ENCODE assay signal across 8 mouse cellular contexts in the genomic region with DNA sequence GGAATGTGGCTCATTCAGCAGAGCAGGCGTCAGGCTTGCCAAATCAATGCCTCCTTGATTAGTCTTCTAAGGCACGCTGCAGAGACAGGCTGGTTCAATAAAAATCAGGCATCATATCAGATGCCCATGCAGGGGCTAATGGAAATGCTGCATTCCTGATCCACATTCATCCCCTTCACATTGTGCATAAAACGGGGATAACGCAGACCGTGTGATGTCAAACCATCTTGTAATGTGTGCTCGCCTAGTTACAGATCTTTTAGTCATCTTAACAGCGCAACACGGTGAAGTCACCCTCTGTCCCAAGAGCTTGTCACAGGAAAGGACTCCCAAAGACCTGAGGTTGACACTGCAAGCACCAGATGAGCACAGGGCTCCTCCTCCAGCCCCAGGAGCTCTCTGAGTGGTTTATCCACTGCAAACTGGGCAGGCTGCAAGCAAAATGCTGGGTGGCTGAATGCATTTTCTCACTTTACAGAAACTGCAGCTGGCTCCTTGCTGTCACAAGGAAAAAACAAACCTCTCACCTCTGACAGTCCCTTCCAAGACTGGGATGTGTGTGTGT. TPM values are rescaled to one million over a fixed set of nuclear protein-coding genes. Genes with fewer than 3 reads are reported as not detected.
DNase-seq lines count a peak whose midpoint lies in the region; ATAC-seq and TF ChIP-seq lines count a peak whose summit lies in the region.

No protein-coding gene starts in this region.

- ATAC-seq in midbrain, postnatal 0 days (ENCODE audit: low FRiP score): no peak

- peak overlapping the region; percentile 82 for H3K4me2 ChIP-seq in midbrain, postnatal 0 days (ENCODE audit: low read depth, low read length, poor library complexity, severe bottlenecking)

- peak; percentile 5 for DNase-seq in gastrocnemius, adult 18-20 months (ENCODE audit: low spot score)
- DNase-seq in gastrocnemius, postnatal 10 days: no peak
- peak; percentile 21 for DNase-seq in T-cell, adult 2 months (ENCODE audit: low spot score)
- no peak for DNase-seq in forebrain, embryonic 10.5 days (ENCODE audit: extremely low spot score, low spot score)
- no peak for DNase-seq in limb, embryonic 10.5 days (ENCODE audit: low spot score)
- DNase-seq in midbrain, postnatal 0 days (ENCODE audit: low spot score): no peak
- DNase-seq in cerebellum, postnatal 36 days: no peak
- no peak for DNase-seq in spleen, adult 18-20 months

- TF ChIP-seq CTCF in midbrain, postnatal 0 days (IDR thresholded peaks at IDR 0.05): no peak

- H3K36me3 ChIP-seq in forebrain, embryonic 10.5 days (replicated peaks): no peaks in the 10 kb centered on the region
- H3K36me3 ChIP-seq in limb, embryonic 10.5 days: no peaks in the 10 kb centered on the region; the same call in 1 of the 2 replicates
- H3K36me3 ChIP-seq in midbrain, postnatal 0 days (ENCODE audit: insufficient read depth, low read length): no peaks in the 10 kb centered on the region

- H3K27ac ChIP-seq in forebrain, embryonic 10.5 days: peak overlapping the region; percentile 97
- no peak overlapping the region for H3K27ac ChIP-seq in limb, embryonic 10.5 days
- H3K27ac ChIP-seq in midbrain, postnatal 0 days (ENCODE audit: low read depth, low read length): no peak overlapping the region

- H3K27me3 ChIP-seq in forebrain, embryonic 10.5 days (ENCODE audit: poor library complexity, severe bottlenecking): peaks cover 10% of the 10 kb centered on the region; the same call in 1 of the 2 replicates
- H3K27me3 ChIP-seq in limb, embryonic 10.5 days (ENCODE audit: low read depth, poor library complexity, severe bottlenecking): no peaks in the 10 kb centered on the region
- H3K27me3 ChIP-seq in midbrain, postnatal 0 days (ENCODE audit: insufficient read depth, low read length): no peaks in the 10 kb centered on the region

- no peaks in the 10 kb centered on the region for H3K9me3 ChIP-seq in forebrain, embryonic 10.5 days
- H3K9me3 ChIP-seq in limb, embryonic 10.5 days (replicated peaks): no peaks in the 10 kb centered on the region
- no peaks in the 10 kb centered on the region for H3K9me3 ChIP-seq in midbrain, postnatal 0 days (ENCODE audit: low read length)

- H3K4me1 ChIP-seq in forebrain, embryonic 10.5 days: peaks cover 67% of the 10 kb centered on the region
- H3K4me1 ChIP-seq in limb, embryonic 10.5 days: peaks cover 31% of the 10 kb centered on the region
- peaks cover 4% of the 10 kb centered on the region; the same call in 1 of the 2 replicates for H3K4me1 ChIP-seq in midbrain, postnatal 0 days (ENCODE audit: insufficient read depth, low read length)

- no peak overlapping the region for H3K9ac ChIP-seq in midbrain, postnatal 0 days (replicated peaks; ENCODE audit: low read length, poor library complexity, severe bottlenecking)

- H3K4me3 ChIP-seq in forebrain, embryonic 10.5 days: peak overlapping the region; percentile 88
- peak overlapping the region; percentile 85 for H3K4me3 ChIP-seq in limb, embryonic 10.5 days
- peak overlapping the region; percentile 5; the same call in 1 of the 2 replicates for H3K4me3 ChIP-seq in midbrain, postnatal 0 days (ENCODE audit: low read depth, low read length)

- 31% methylated on average over 8 of the region's 8 CpGs for WGBS in forebrain, embryonic 10.5 days
- 36% methylated on average over 8 of the region's 8 CpGs for WGBS in limb, embryonic 10.5 days
- 18% methylated on average over 8 of the region's 8 CpGs for WGBS in midbrain, postnatal 0 days

RNA-seq across cellular contexts. Expression of a gene that starts 1.7 kb away (rescaled TPM):
- total RNA-seq in gastrocnemius, adult 18-20 months (2021): 1 to 10 TPM; 1.0 to 1.5 TPM
- total RNA-seq in gastrocnemius, postnatal 10 days (2021): 1 to 10 TPM; 3.8 to 4.9 TPM
- polyA plus RNA-seq in forebrain, embryonic 10.5 days (2016; fragmentation: Nextera tagmentation; extraction: Ambion mirVana): 13.6 and 14.0 TPM in 2 replicates
- polyA plus RNA-seq in limb, embryonic 10.5 days (2016; fragmentation: Nextera tagmentation; extraction: Ambion mirVana): 7.1 and 9.7 TPM in 2 replicates
- total RNA-seq in midbrain, postnatal 0 days (2014; rRNA removed): 5.4 and 5.6 TPM in 2 replicates
- polyA plus RNA-seq in midbrain, postnatal 0 days (2015; fragmentation: Nextera tagmentation; extraction: Ambion mirVana): 1.8 and 2.0 TPM in 2 replicates

Comparison
In these comparisons a context has a peak if more than half of its experiments do, and no peak if none do; other contexts are left out.
1. DNase-seq: peak in gastrocnemius, adult 18-20 months (single experiment) and T-cell, adult 2 months (single experiment); none in gastrocnemius, postnatal 10 days (single experiment), forebrain, embryonic 10.5 days (single experiment), limb, embryonic 10.5 days (single experiment), midbrain, postnatal 0 days (single experiment), cerebellum, postnatal 36 days (0 of 2) and spleen, adult 18-20 months (0 of 2).
2. H3K4me3 ChIP-seq: peak in every context shown above with its lines; median percentile 88 in forebrain, embryonic 10.5 days; 85 in limb, embryonic 10.5 days; 5 in midbrain, postnatal 0 days.